ENCODE assay signal across 13 mouse cellular contexts in genomic region chr17:70485668-70486067, GRCm38 (mm10).
DNase-seq lines count a peak whose midpoint lies in the region; ATAC-seq and TF ChIP-seq lines count a peak whose summit lies in the region.
"Had no signal": no experiment of that assay in that cellular context is flagged by ENCODE, and none has a peak within 500 bp of the region (broad histone marks: within the 10 kb centered on the region; RNA-seq: fewer than 3 reads in every experiment).

No protein-coding gene starts in this region.

- no peak for TF ChIP-seq POLR2A in bone marrow, adult 2 months (IDR thresholded peaks at IDR 0.05; ENCODE audit: borderline replicate concordance, control insufficient read depth, low read depth, low read length)
- no peak for TF ChIP-seq POLR2A in olfactory bulb, adult 2 months (IDR thresholded peaks at IDR 0.05; ENCODE audit: insufficient read depth, low read depth, low read length)

- H3K4me3 ChIP-seq in left cerebral cortex, adult 2 months = no peak overlapping the region
- peak overlapping the region; percentile 45 for H3K4me3 ChIP-seq in bone marrow, adult 2 months (replicated peaks; ENCODE audit: control insufficient read depth, low read depth, low read length)
- no peak overlapping the region for H3K4me3 ChIP-seq in olfactory bulb, adult 2 months (ENCODE audit: insufficient read depth, low read depth, low read length)
- no peak overlapping the region for H3K4me3 ChIP-seq in stomach, postnatal 0 days (ENCODE audit: low read depth, low read length)
- H3K4me3 ChIP-seq: hindbrain, embryonic 15.5 days had no signal

- no peaks in the 10 kb centered on the region for H3K36me3 ChIP-seq in stomach, postnatal 0 days (ENCODE audit: control insufficient read depth, insufficient read depth, low read length)
- H3K36me3 ChIP-seq: hindbrain, embryonic 15.5 days had no signal

- WGBS in bone marrow, adult 2 months = 27% methylated on average over 4 of the region's 4 CpGs
- 68% methylated on average over 4 of the region's 4 CpGs for WGBS in olfactory bulb, adult 2 months
- WGBS in stomach, postnatal 0 days = 89% methylated on average over 4 of the region's 4 CpGs

- H3K9ac ChIP-seq in stomach, postnatal 0 days (ENCODE audit: low read length) = no peak overlapping the region
- H3K9ac ChIP-seq: hindbrain, embryonic 15.5 days; lung, embryonic 14.5 days had no signal

- TF ChIP-seq CTCF in left cerebral cortex, adult 2 months (IDR thresholded peaks at IDR 0.05) = no peak
- TF ChIP-seq CTCF in bone marrow, adult 2 months (IDR thresholded peaks at IDR 0.05; ENCODE audit: control insufficient read depth, insufficient read depth, low read length) = no peak
- TF ChIP-seq CTCF in olfactory bulb, adult 2 months (IDR thresholded peaks at IDR 0.05; ENCODE audit: insufficient read depth, low read depth, low read length) = no peak
- TF ChIP-seq CTCF in stomach, postnatal 0 days (IDR thresholded peaks at IDR 0.05; ENCODE audit: low read depth) = no peak

- intact Hi-C loops in left cerebral cortex, adult 2 months (cut with DNase I) = loop anchor here (2.0 to 5.0 kb wide), 2 partner anchors 37 to 43 kb away; no protein-coding TSS in a partner anchor
- intact Hi-C loops in left cerebral cortex, postnatal 4 days (cut with DNase I) = no loop called here

- DNase-seq in left cerebral cortex, adult 2 months (ENCODE audit: extremely low spot score in 1 of 2, low spot score in 2 of 2) = no peak
- DNase-seq in left cerebral cortex, postnatal 4 days = no peak
- peak; percentile 29 to 57 for DNase-seq in cerebellum, postnatal 36 days
- no peak for DNase-seq in urinary bladder, postnatal 14 days (ENCODE audit: low spot score)
- no peak for DNase-seq in stomach, postnatal 0 days (ENCODE audit: low spot score)
- DNase-seq: adrenal gland, postnatal 25 days; kidney, adult 8-10 months; liver; lung, embryonic 14.5 days; right cerebral cortex, adult 18-20 months had no signal

- H3K27me3 ChIP-seq in stomach, postnatal 0 days (ENCODE audit: control insufficient read depth, insufficient read depth, low read length) = no peaks in the 10 kb centered on the region
- H3K27me3 ChIP-seq: hindbrain, embryonic 15.5 days had no signal

- no peak for TF ChIP-seq EP300 in stomach, postnatal 0 days (optimal IDR thresholded peaks at IDR 0.05)

- no peak for ATAC-seq in stomach, postnatal 0 days (ENCODE audit: low FRiP score, low TSS enrichment)

- no peaks in the 10 kb centered on the region; the same call in 1 of the 2 replicates for H3K4me1 ChIP-seq in bone marrow, adult 2 months (ENCODE audit: control insufficient read depth, insufficient read depth, low read length)
- peaks cover 10% of the 10 kb centered on the region for H3K4me1 ChIP-seq in olfactory bulb, adult 2 months (ENCODE audit: control insufficient read depth, insufficient read depth, low read length)
- no peaks in the 10 kb centered on the region for H3K4me1 ChIP-seq in stomach, postnatal 0 days (replicated peaks; ENCODE audit: control insufficient read depth, insufficient read depth)
- H3K4me1 ChIP-seq: hindbrain, embryonic 15.5 days had no signal

- no peaks in the 10 kb centered on the region for H3K9me3 ChIP-seq in stomach, postnatal 0 days (ENCODE audit: control insufficient read depth, low read length)
- H3K9me3 ChIP-seq: hindbrain, embryonic 15.5 days had no signal

- H3K4me2 ChIP-seq in stomach, postnatal 0 days (replicated peaks; ENCODE audit: low read depth) = no peak overlapping the region
- H3K4me2 ChIP-seq: hindbrain, embryonic 15.5 days; lung, embryonic 14.5 days had no signal

- peak overlapping the region; percentile 83 for H3K27ac ChIP-seq in left cerebral cortex, adult 2 months
- H3K27ac ChIP-seq in bone marrow, adult 2 months (ENCODE audit: control insufficient read depth, insufficient read depth, low read depth, low read length, poor library complexity) = no peak overlapping the region
- H3K27ac ChIP-seq in olfactory bulb, adult 2 months (ENCODE audit: insufficient read depth, low read depth, low read length) = peak overlapping the region; percentile 27; the same call in 1 of the 2 replicates
- no peak overlapping the region for H3K27ac ChIP-seq in stomach, postnatal 0 days (replicated peaks)
- H3K27ac ChIP-seq: hindbrain, embryonic 15.5 days had no signal

Comparison
In these comparisons a context has a peak if more than half of its experiments do, and no peak if none do; other contexts are left out.
1. DNase-seq: peak in cerebellum, postnatal 36 days (2 of 2); none in left cerebral cortex, adult 2 months (0 of 2), left cerebral cortex, postnatal 4 days (single experiment), urinary bladder, postnatal 14 days (single experiment) and stomach, postnatal 0 days (single experiment).
2. H3K27ac ChIP-seq: peak in left cerebral cortex, adult 2 months (single experiment) and olfactory bulb, adult 2 months (single experiment); none in bone marrow, adult 2 months (single experiment) and stomach, postnatal 0 days (single experiment).